Mouse (Mus musculus) heart, postnatal 0 days (tissue): ENCODE data around the gene Xylt1.

Experiments
- CTCF ChIP-seq: IDR thresholded peaks from 2 replicates; pipeline ENCODE4 v1.5.1; 2016; ENCODE audit warnings: antibody characterized with exemption, control low read depth, low read depth
- EP300 ChIP-seq: IDR thresholded peaks from 2 replicates; pipeline ENCODE4 v1.6.1; 2016; ENCODE audit warnings: antibody characterized with exemption, low read depth

GRCm38 (mm10) chr7:117697681-117698080 is 316.9 kb downstream of the Xylt1 start:
- TF ChIP-seq CTCF (no peak), EP300 (no peak)
